Mouse (Mus musculus): ENCODE measurements at regions not wholly inside any gene's neighbourhood (a gene's known extent, or its start where the extent isn't known, plus 50 kb on each side); places are given as distances from the start of the nearest gene placed in this dataset.
"Not testable (repeated sequence)": the region's sequence is repeated elsewhere in the genome, so short reads cannot be mapped to it uniquely, and the experiment has no call there.

DNA sequence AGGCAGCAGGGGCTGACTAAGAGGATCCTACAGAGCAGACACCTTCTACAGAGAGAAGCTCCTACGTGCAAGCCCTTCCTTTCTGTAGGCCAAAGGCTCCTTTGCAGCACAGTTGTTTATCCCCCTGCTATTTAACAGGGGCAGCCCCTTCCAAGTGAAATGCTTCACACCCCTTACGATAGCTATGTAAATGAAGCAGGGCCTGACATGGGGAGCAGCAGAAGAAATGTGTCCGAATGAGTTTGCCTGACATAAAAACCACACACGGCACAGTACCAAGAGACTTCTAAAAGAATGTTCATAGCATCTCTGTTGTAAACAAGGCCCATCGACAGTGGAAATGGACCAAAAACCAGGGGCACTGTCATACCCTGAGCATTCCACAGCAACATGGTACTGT is 259.3 kb upstream of the Smim15 start:
- Histone ChIP-seq H3K4me3 (ENCODE audit: low read length) (no peak overlapping the region), H3K27ac (ENCODE audit: low read depth, low read length) (no peak overlapping the region), H3K9ac (ENCODE audit: low read depth, low read length) (no peak overlapping the region), H3K36me3 (ENCODE audit: control insufficient read depth, insufficient read depth, low read length) (no peaks in the 10 kb centered on the region; the same call in 1 of the 2 replicates), H3K27me3 (ENCODE audit: control insufficient read depth, insufficient read depth, low read length) (no peaks in the 10 kb centered on the region), H3K4me2 (replicated peaks; ENCODE audit: low read depth, low read length) (no peak overlapping the region), H3K4me1 (ENCODE audit: control insufficient read depth, insufficient read depth, low read length) (peaks cover 9% of the 10 kb centered on the region), H3K9me3 (ENCODE audit: control insufficient read depth, low read length) (no peaks in the 10 kb centered on the region)
- WGBS, result 67% methylated on average over 5 of the region's 5 CpGs
- ATAC-seq (ENCODE audit: low FRiP score, low TSS enrichment), result no peak

DNA sequence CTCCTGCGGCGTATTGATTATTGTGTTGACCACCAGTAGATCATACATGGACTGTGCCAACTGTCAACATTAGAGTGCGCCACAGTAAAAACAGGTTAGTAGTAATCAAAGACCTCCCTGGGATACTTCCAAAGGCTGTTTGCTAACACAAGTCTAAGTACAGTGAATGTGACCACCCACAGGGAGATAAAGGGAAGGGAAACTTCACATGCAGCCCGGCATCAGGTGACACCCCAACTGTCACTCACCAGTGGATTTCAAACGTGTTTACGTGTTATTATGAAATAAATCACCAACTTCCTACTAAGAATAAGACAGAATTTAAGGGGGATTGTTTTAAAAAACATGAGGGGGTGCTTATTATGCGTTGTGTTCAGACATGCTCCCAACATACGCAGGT is 262.5 kb upstream of the Smim15 start:
- H3K4me1 ChIP-seq (ENCODE audit: control insufficient read depth, insufficient read depth, low read length), result no peaks in the 10 kb centered on the region
- no peak overlapping the region for H3K27ac ChIP-seq (ENCODE audit: low read depth, low read length)
- no peaks in the 10 kb centered on the region for H3K9me3 ChIP-seq (ENCODE audit: control insufficient read depth, low read length)
- WGBS, result 89% methylated on average over 8 of the region's 8 CpGs
- H3K36me3 ChIP-seq (ENCODE audit: control insufficient read depth, insufficient read depth, low read length), result no peaks in the 10 kb centered on the region
- no peak overlapping the region for H3K9ac ChIP-seq (ENCODE audit: low read depth, low read length)
- H3K27me3 ChIP-seq (ENCODE audit: control insufficient read depth, insufficient read depth, low read length), result no peaks in the 10 kb centered on the region
- H3K4me2 ChIP-seq (replicated peaks; ENCODE audit: low read depth, low read length), result no peak overlapping the region
- ATAC-seq (ENCODE audit: low FRiP score, low TSS enrichment), result no peak
- no peak overlapping the region for H3K4me3 ChIP-seq (ENCODE audit: low read length)

DNA sequence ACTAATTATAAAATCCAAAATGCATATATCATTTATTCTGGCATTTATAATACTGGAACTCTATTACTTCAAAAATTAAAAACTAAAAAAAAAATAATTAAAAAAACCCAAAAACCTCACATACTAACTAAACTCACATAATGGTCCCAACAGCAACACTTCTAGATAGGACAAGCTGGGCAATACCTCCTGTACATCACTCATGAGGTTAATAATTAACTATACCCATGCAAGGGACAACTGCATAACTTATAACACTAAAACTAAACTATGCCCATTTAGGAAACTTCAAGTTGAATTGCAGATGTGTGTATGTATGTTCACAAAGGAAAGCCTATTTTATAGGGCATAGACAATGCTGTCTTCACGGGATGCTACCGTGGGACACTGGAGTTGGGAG is 263.0 kb upstream of the Smim15 start:
- H3K4me1 ChIP-seq (ENCODE audit: control insufficient read depth, insufficient read depth, low read length), result no peaks in the 10 kb centered on the region
- no peaks in the 10 kb centered on the region for H3K36me3 ChIP-seq (ENCODE audit: control insufficient read depth, insufficient read depth, low read length)
- H3K9ac ChIP-seq (ENCODE audit: low read depth, low read length), result no peak overlapping the region
- no peak for ATAC-seq (ENCODE audit: low FRiP score, low TSS enrichment)
- no peaks in the 10 kb centered on the region for H3K27me3 ChIP-seq (ENCODE audit: control insufficient read depth, insufficient read depth, low read length)
- 98% methylated on average over 2 of the region's 2 CpGs for WGBS
- H3K9me3 ChIP-seq (ENCODE audit: control insufficient read depth, low read length), result no peaks in the 10 kb centered on the region
- H3K4me2 ChIP-seq (replicated peaks; ENCODE audit: low read depth, low read length), result no peak overlapping the region
- no peak overlapping the region for H3K4me3 ChIP-seq (ENCODE audit: low read length)
- H3K27ac ChIP-seq (ENCODE audit: low read depth, low read length), result no peak overlapping the region

DNA sequence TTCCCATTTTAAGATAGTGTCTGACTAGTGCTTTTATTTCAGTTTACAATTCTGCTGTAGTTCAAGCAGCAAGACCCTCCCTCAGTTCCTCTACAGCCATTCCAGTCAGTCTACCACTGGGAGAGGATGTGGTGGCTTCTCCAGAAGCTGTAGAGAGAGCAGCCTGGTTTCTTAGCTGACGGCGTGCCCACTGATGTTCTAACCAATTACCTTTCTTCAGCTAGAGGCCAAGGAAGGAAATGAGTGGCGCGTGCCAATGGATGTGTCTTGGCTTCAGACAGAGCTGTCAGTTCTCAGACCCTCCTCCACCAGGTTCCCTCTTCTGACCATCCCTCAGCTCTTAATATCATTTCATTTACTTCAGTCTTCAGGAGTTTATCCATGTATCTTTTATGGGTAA is 264.7 kb upstream of the Smim15 start:
- H3K4me3 ChIP-seq (ENCODE audit: low read length), result no peak overlapping the region
- H3K9me3 ChIP-seq (ENCODE audit: control insufficient read depth, low read length), result no peaks in the 10 kb centered on the region
- H3K9ac ChIP-seq (ENCODE audit: low read depth, low read length), result no peak overlapping the region
- no peaks in the 10 kb centered on the region for H3K36me3 ChIP-seq (ENCODE audit: control insufficient read depth, insufficient read depth, low read length)
- 89% methylated on average over 4 of the region's 4 CpGs for WGBS
- no peaks in the 10 kb centered on the region for H3K27me3 ChIP-seq (ENCODE audit: control insufficient read depth, insufficient read depth, low read length)
- H3K4me2 ChIP-seq (replicated peaks; ENCODE audit: low read depth, low read length), result no peak overlapping the region
- H3K27ac ChIP-seq (ENCODE audit: low read depth, low read length), result no peak overlapping the region
- no peaks in the 10 kb centered on the region for H3K4me1 ChIP-seq (ENCODE audit: control insufficient read depth, insufficient read depth, low read length)
- no peak for ATAC-seq (ENCODE audit: low FRiP score, low TSS enrichment)

DNA sequence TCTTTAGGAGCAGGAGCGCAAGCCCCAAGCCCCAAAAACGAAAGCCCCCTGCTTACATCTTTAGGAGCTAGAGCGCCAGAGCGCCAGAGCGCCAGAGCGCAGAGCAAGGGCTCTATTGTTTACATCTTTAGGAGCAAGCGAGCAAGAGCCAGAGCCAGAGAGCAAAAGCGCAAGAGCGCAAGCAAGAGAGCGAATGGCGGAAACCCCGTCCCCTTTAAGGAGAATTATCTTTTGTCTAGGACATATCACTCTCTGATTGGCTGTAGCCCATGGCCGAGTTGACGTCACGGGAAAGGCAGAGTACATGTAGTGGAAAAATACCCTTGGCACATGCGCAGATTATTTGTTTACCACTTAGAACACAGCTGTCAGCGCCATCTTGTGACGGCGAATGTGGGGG is 269.7 kb upstream of the Smim15 start:
- H3K4me2 ChIP-seq (replicated peaks; ENCODE audit: low read depth, low read length); H3K27me3 ChIP-seq (ENCODE audit: control insufficient read depth, insufficient read depth, low read length); H3K4me3 ChIP-seq (ENCODE audit: low read length); H3K4me1 ChIP-seq (ENCODE audit: control insufficient read depth, insufficient read depth, low read length); H3K9me3 ChIP-seq (ENCODE audit: control insufficient read depth, low read length); ATAC-seq (ENCODE audit: low FRiP score, low TSS enrichment); H3K27ac ChIP-seq (ENCODE audit: low read depth, low read length); H3K9ac ChIP-seq (ENCODE audit: low read depth, low read length); H3K36me3 ChIP-seq (ENCODE audit: control insufficient read depth, insufficient read depth, low read length): not testable (repeated sequence)
- 96% methylated on average over 19 of the region's 19 CpGs for WGBS

DNA sequence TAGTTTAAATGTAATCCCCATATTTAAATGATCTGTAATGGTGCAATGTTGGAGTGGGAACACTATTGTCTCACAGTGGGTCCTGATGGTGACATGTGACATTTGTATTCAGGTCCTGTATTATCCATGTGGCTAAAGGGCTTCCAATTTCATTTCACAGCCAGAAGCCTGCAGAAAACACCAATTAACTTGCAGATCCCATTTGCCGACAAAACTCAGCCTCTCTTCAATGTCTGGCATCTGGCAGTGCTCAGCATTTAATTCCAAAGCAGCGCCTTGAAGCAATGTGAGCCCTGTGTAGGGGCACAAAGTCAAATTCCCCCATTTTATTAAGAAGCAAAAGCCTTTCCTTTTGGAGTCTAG is 277.0 kb upstream of the Smim15 start:
- Histone ChIP-seq H3K4me2 (replicated peaks; ENCODE audit: low read depth, low read length) (no peak overlapping the region), H3K9ac (ENCODE audit: low read depth, low read length) (no peak overlapping the region), H3K4me1 (ENCODE audit: control insufficient read depth, insufficient read depth, low read length) (0 out of 2 replicates have a peak, but pooled peaks cover 9% of the 10 kb centered on the region), H3K27ac (ENCODE audit: low read depth, low read length) (no peak overlapping the region), H3K9me3 (ENCODE audit: control insufficient read depth, low read length) (no peaks in the 10 kb centered on the region), H3K4me3 (ENCODE audit: low read length) (no peak overlapping the region), H3K27me3 (ENCODE audit: control insufficient read depth, insufficient read depth, low read length) (no peaks in the 10 kb centered on the region), H3K36me3 (ENCODE audit: control insufficient read depth, insufficient read depth, low read length) (peaks cover 25% of the 10 kb centered on the region; the same call in 1 of the 2 replicates)
- ATAC-seq (ENCODE audit: low FRiP score, low TSS enrichment), result no peak
- 31% methylated on average over 2 of the region's 2 CpGs for WGBS

DNA sequence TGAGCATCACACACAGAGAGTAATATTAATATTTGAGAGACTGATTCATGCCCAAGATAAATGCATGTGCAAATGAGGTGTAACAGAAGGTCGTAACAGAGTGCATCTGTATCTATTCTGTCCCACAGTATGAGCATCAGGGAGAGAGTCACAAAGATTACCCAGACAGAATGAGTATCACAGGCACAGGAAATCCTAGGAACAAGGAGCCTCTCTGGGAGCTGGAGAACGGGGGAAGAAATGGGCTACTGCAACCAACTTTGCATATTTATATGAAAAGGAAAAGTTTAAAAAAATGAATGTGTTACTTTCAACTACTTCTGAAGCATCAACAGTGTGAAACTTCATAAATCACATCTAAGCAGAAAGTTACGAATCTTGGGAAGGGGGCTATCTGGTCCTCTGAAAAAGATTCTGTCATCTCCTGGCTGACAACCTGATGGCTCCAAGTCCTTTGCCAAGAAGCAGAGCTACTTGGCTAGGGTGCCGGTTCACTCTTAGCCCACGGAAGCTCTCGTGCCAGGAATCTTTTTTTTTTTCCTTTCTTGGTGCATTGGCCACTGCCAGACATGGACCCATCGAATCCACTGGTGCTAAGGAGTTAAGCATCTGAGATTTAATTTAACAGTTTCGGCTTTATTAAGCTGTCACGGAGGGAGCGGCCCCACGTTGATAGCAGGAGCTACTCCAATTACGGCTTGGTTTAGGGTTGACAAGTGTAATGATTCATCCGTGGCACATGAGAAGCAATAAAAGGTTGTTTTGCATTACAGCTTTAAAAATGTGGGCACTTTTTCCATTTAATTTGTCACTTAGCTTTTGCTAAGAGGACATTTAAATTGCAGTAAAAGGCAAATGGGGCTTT is 277.6 kb upstream of the Smim15 start:
- 42% methylated on average over 13 of the region's 13 CpGs for WGBS
- Histone ChIP-seq H3K4me2 (replicated peaks; ENCODE audit: low read depth, low read length) (no peak overlapping the region), H3K9ac (ENCODE audit: low read depth, low read length) (no peak overlapping the region), H3K27me3 (ENCODE audit: control insufficient read depth, insufficient read depth, low read length) (no peaks in the 10 kb centered on the region), H3K9me3 (ENCODE audit: control insufficient read depth, low read length) (no peaks in the 10 kb centered on the region), H3K4me3 (ENCODE audit: low read length) (no peak overlapping the region), H3K27ac (ENCODE audit: low read depth, low read length) (no peak overlapping the region), H3K36me3 (ENCODE audit: control insufficient read depth, insufficient read depth, low read length) (peaks cover 24% of the 10 kb centered on the region; the same call in 1 of the 2 replicates), H3K4me1 (ENCODE audit: control insufficient read depth, insufficient read depth, low read length) (0 out of 2 replicates have a peak, but pooled peaks cover 9% of the 10 kb centered on the region)
- no peak for ATAC-seq (ENCODE audit: low FRiP score, low TSS enrichment)

DNA sequence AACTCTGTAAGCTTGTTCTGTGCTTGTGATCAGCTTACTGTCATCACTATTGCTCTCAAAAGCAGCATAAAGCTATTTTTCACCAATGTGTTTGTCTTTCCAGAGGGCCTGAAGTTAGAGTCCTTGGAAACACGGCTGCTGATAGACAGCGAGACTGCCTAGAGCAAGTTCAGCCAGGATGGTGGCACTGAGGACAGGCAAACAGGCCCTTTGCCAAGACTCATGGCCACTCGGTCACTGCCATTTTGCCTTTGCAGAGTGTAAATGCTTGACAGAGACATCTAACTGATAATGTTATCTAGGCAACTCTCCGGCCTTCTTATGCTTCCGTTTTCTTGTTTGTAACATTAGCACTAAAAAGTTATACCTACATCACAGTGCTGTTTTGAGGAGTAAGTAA is 280.3 kb upstream of the Smim15 start:
- Histone ChIP-seq H3K4me2 (replicated peaks; ENCODE audit: low read depth, low read length) (no peak overlapping the region), H3K27me3 (ENCODE audit: control insufficient read depth, insufficient read depth, low read length) (no peaks in the 10 kb centered on the region), H3K27ac (ENCODE audit: low read depth, low read length) (no peak overlapping the region), H3K4me3 (ENCODE audit: low read length) (no peak overlapping the region), H3K4me1 (ENCODE audit: control insufficient read depth, insufficient read depth, low read length) (0 out of 2 replicates have a peak, but pooled peaks cover 9% of the 10 kb centered on the region), H3K9me3 (ENCODE audit: control insufficient read depth, low read length) (no peaks in the 10 kb centered on the region), H3K36me3 (ENCODE audit: control insufficient read depth, insufficient read depth, low read length) (peaks cover 17% of the 10 kb centered on the region; the same call in 1 of the 2 replicates), H3K9ac (ENCODE audit: low read depth, low read length) (no peak overlapping the region)
- 91% methylated on average over 5 of the region's 5 CpGs for WGBS
- ATAC-seq (ENCODE audit: low FRiP score, low TSS enrichment), result no peak

DNA sequence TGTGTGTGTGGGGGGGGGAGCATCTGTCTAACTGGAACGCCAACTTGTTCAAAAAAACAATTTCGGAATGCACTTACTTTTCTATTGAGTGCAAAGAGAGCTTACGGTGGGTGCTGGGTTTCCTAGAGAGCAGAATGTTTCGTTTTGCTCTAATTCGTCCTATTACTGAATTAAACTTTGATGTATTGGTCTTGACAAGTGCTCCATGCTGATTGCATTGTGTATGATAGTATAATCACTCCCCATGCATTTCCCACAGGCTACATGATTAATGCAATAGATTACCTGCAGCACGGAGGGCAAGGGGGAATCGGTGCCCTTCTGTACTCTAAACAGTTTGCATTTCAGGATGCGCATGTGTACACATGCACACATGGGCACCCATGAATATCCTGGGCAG is 283.7 kb upstream of the Smim15 start:
- Histone ChIP-seq H3K4me3 (ENCODE audit: low read length) (no peak overlapping the region), H3K4me2 (replicated peaks; ENCODE audit: low read depth, low read length) (no peak overlapping the region), H3K9me3 (ENCODE audit: control insufficient read depth, low read length) (no peaks in the 10 kb centered on the region), H3K9ac (ENCODE audit: low read depth, low read length) (no peak overlapping the region), H3K4me1 (ENCODE audit: control insufficient read depth, insufficient read depth, low read length) (no peaks in the 10 kb centered on the region), H3K27ac (ENCODE audit: low read depth, low read length) (no peak overlapping the region), H3K36me3 (ENCODE audit: control insufficient read depth, insufficient read depth, low read length) (no peaks in the 10 kb centered on the region; the same call in 1 of the 2 replicates), H3K27me3 (ENCODE audit: control insufficient read depth, insufficient read depth, low read length) (no peaks in the 10 kb centered on the region)
- ATAC-seq (ENCODE audit: low FRiP score, low TSS enrichment), result no peak
- 83% methylated on average over 8 of the region's 8 CpGs for WGBS
